Comparison of ENCODE assay signal across 8 mouse cellular contexts in genomic region chr4:58749101-58749500, GRCm38 (mm10). TPM values are rescaled to one million over a fixed set of nuclear protein-coding genes. Genes with fewer than 3 reads are reported as not detected.
DNase-seq lines count a peak whose midpoint lies in the region; ATAC-seq lines count a peak whose summit lies in the region.
"Had no signal": no experiment of that assay in that cellular context is flagged by ENCODE, and none has a peak within 500 bp of the region (broad histone marks: within the 10 kb centered on the region; RNA-seq: fewer than 3 reads in every experiment).

No protein-coding gene starts in this region.

- DNase-seq in right cerebral cortex, postnatal 4 days = peak; percentile 9
- DNase-seq in right cerebral cortex, adult 18-20 months = no peak
- peak; percentile 27 for DNase-seq in kidney, adult 18-20 months
- DNase-seq in lung, postnatal 36 days = peak; percentile 53
- no peak for DNase-seq in layer of hippocampus, adult 11-12 months (ENCODE audit: low spot score)
- no peak for DNase-seq in frontal cortex, postnatal 10 days (ENCODE audit: low spot score in 2 of 2)

- no peak overlapping the region for H3K9ac ChIP-seq in forebrain, embryonic 12.5 days

- H3K27me3 ChIP-seq in forebrain, embryonic 12.5 days = no peaks in the 10 kb centered on the region

- WGBS in forebrain, embryonic 12.5 days = 32% methylated on average over 10 of the region's 10 CpGs

- no peak overlapping the region for H3K27ac ChIP-seq in forebrain, embryonic 12.5 days

- ATAC-seq in forebrain, embryonic 12.5 days (ENCODE audit: low FRiP score) = no peak

- H3K36me3 ChIP-seq in forebrain, embryonic 12.5 days (replicated peaks) = no peaks in the 10 kb centered on the region

- H3K4me1 ChIP-seq in forebrain, embryonic 12.5 days = peaks cover 2% of the 10 kb centered on the region; the same call in 1 of the 2 replicates

- no peak overlapping the region for H3K4me3 ChIP-seq in forebrain, embryonic 12.5 days (replicated peaks)

- peak overlapping the region; percentile 15 for H3K4me2 ChIP-seq in forebrain, embryonic 12.5 days

- H3K9me3 ChIP-seq in forebrain, embryonic 12.5 days = no peaks in the 10 kb centered on the region

RNA-seq across cellular contexts. Expression of gene Olfr267, which starts 38.4 kb away (rescaled TPM):
- not detected in 2 replicates for polyA plus RNA-seq in forebrain, embryonic 12.5 days (2016; fragmentation: Nextera tagmentation; extraction: Ambion mirVana)
- polyA plus RNA-seq: liver, embryonic 16.5 days had no signal

Comparison
In these comparisons a context has a peak if more than half of its experiments do, and no peak if none do; other contexts are left out.
1. DNase-seq: peak in right cerebral cortex, postnatal 4 days (single experiment), kidney, adult 18-20 months (single experiment) and lung, postnatal 36 days (single experiment); none in right cerebral cortex, adult 18-20 months (single experiment), layer of hippocampus, adult 11-12 months (single experiment) and frontal cortex, postnatal 10 days (0 of 2).